Mouse (Mus musculus) testis, adult 2 months (tissue): Measurements from ENCODE around the gene Tshb.

Experiments
- CTCF ChIP-seq: fragments of 200-500 bp; IDR thresholded peaks from 2 replicates; pipeline ENCODE4 v1.5.1; 2012; ENCODE audit warnings: low read depth, mild to moderate bottlenecking, inconsistent platforms, low read length, moderate library complexity; ENCODE audit not compliant: control insufficient read depth, insufficient read depth, insufficient replicate concordance
- POLR2A ChIP-seq: fragments of 200-500 bp; IDR thresholded peaks from 2 replicates; pipeline ENCODE4 v1.6.1; 2012; ENCODE audit warnings: low read depth, mild to moderate bottlenecking, inconsistent platforms, low read length, moderate library complexity; ENCODE audit not compliant: control insufficient read depth

GRCm38 (mm10) chr3:102762388-102762787 lies 20.1 kb downstream of the Tshb start:
- TF ChIP-seq CTCF (no peak), POLR2A (no peak)
